Mouse (Mus musculus) stomach, embryonic 15.5 days (tissue): ENCODE measurements around the gene Rarb. TPM values are rescaled to one million over a fixed set of nuclear protein-coding genes. Genes with fewer than 3 reads are reported as not detected.
A peak's percentile ranks its signal among the peaks of the same experiment; 100 is the strongest.

Source experiments
- ATAC-seq: fragments of 200-750 bp; cut with Nextera tagmentation; 2 replicates; pipeline ENCODE4 v1.8.0; 2017; ENCODE audit warnings: low read depth, moderate number of reproducible peaks, moderate TSS enrichment; ENCODE audit not compliant: insufficient read depth, low FRiP score
- H3K27ac ChIP-seq: fragments of 300-500 bp; sonication (generic); 2 replicates; pipeline ENCODE4 v1.5.1; 2015; ENCODE audit warnings: mild to moderate bottlenecking, inconsistent platforms
- H3K27me3 ChIP-seq: fragments of 300-500 bp; sonication (generic); replicated peaks from 2 replicates; pipeline ENCODE4 v1.6.1; 2015; ENCODE audit warnings: inconsistent platforms
- H3K36me3 ChIP-seq: fragments of 300-500 bp; sonication (generic); 2 replicates; pipeline ENCODE4 v1.6.1; 2015; ENCODE audit warnings: inconsistent platforms
- H3K4me1 ChIP-seq: fragments of 300-500 bp; sonication (generic); 2 replicates; pipeline ENCODE4 v1.6.1; 2015; ENCODE audit warnings: inconsistent platforms
- H3K4me2 ChIP-seq: fragments of 300-500 bp; sonication (generic); 2 replicates; pipeline ENCODE4 v1.6.1; 2015; ENCODE audit warnings: mild to moderate bottlenecking, inconsistent platforms
- H3K4me3 ChIP-seq: fragments of 300-500 bp; sonication (generic); replicated peaks from 2 replicates; pipeline ENCODE4 v1.5.1; 2015; ENCODE audit warnings: inconsistent platforms
- H3K9ac ChIP-seq: fragments of 300-500 bp; sonication (generic); 2 replicates; pipeline ENCODE4 v1.6.1; 2015; ENCODE audit warnings: inconsistent platforms
- H3K9me3 ChIP-seq: fragments of 300-500 bp; sonication (generic); 2 replicates; pipeline ENCODE4 v1.6.1; 2016; ENCODE audit warnings: inconsistent platforms
- WGBS: fragments of 180-500 bp; shearing (Covaris S2); methylation state at CpG from one replicate; pipeline ENCODE4 v1.1.7; 2015; 5-methylcytosine and 5-hydroxymethylcytosine counted together
- polyA plus RNA-seq: library from polyadenylated mRNA; unstranded; fragments of >200 nt; fragmentation: Nextera tagmentation; extraction: Ambion mirVana; gene quantifications from 2 replicates; pipeline ENCODE4 v1.2.1, GENCODE M21; 2015

Rarb gene
- polyA plus RNA-seq, 1 experiment from 2014 or later, result 20.4 TPM

DNA sequence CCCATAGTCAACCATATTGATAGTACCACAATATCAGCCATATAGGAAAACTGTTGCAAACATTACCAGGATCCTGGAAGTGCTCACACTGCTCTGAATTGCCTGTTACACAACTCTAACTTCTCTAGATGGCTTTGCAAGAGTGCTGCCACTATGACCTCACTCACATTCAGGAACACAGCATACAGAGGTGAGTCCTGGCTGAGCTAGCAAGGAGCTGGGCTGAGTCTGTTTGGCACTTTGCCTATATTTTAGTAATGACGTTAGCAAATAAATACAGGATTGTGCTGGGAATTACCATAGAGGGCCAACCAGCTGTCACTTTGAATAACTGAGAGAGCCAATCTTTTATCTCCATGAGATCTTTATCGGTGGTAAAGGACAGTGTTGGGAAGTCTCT, 86.9 kb downstream of the Rarb start:
- WGBS, result 35% methylated on average over 2 of the region's 2 CpGs
- no peak for ATAC-seq

DNA sequence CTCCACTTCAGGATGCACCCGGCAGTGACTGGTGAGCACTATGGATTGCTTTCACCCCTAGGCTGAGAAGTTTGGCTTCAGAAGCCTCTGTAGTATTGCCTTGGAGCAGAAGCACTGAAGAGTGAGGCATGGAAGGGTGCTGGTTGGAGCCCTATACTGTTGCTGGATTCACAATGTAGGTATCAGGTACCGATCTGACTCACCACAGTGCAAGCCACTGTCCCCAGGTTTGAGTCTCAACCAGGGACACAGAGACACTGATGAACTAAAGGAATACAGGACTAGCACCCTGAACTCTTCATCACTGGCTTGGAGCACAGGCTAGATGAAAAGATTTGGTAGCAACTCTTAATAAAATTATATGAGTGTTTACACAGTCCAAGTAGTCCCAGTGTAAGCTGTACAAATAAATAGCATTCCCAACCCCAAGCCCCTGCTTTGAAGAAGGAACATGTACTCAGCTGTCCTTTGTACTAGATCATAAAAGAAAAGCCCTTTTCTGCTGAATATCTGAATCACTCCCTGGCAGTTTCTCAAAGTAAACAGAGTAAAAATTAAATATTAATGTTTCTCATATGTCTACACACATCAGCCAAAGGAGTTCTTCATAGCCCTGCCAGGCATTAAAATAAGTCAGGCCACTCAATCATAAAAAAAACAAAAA, 90.6 kb downstream of the Rarb start:
- no peaks in the 10 kb centered on the region for H3K36me3 ChIP-seq
- H3K4me3 ChIP-seq, result no peak overlapping the region
- H3K9ac ChIP-seq, result no peak overlapping the region
- 0 out of 2 replicates have a peak, but pooled peaks cover under 1% of the 10 kb centered on the region for H3K4me1 ChIP-seq
- no peak overlapping the region for H3K4me2 ChIP-seq
- no peaks in the 10 kb centered on the region for H3K9me3 ChIP-seq
- 0 out of 2 replicates have a peak overlapping the region, but pooled peaks have one; percentile 11 for H3K27ac ChIP-seq
- ATAC-seq, result peak; percentile 56; the same call in 1 of the 2 replicates
- 68% methylated on average over 2 of the region's 2 CpGs for WGBS
- no peaks in the 10 kb centered on the region for H3K27me3 ChIP-seq

More for the DNA sequence above, 86.9 kb downstream of the Rarb start:
- Histone ChIP-seq H3K4me2 (no peak overlapping the region), H3K27ac (no peak overlapping the region), H3K4me3 (no peak overlapping the region), H3K9ac (no peak overlapping the region), H3K4me1 (peaks cover 19% of the 10 kb centered on the region), H3K36me3 (no peaks in the 10 kb centered on the region), H3K9me3 (no peaks in the 10 kb centered on the region), H3K27me3 (no peaks in the 10 kb centered on the region)

DNA sequence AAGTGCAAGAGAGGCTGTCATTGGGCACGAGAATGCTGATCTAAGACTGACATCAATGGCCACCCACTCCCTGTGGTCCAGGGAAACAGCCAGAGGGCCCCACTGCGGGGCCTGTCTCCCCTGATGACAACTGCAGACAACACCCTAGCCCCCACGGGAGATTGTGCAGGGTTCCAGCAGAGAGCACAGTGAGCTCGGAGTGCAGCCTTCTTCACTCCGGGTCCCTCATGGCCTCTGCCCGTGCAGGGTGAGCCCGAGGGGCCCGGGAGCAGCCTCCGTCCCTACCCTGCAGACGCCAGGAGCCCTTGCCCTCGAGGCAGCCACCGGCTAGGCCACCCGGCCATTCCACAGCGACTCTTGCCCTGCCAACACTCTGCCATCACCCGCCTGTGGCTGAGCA, 95.0 kb downstream of the Rarb start:
- Histone ChIP-seq H3K9me3 (no peaks in the 10 kb centered on the region), H3K4me2 (no peak overlapping the region), H3K4me3 (no peak overlapping the region), H3K27ac (no peak overlapping the region), H3K27me3 (no peaks in the 10 kb centered on the region), H3K36me3 (no peaks in the 10 kb centered on the region), H3K4me1 (no peaks in the 10 kb centered on the region), H3K9ac (no peak overlapping the region)
- no peak for ATAC-seq
- 86% methylated on average over 15 of the region's 15 CpGs for WGBS

DNA sequence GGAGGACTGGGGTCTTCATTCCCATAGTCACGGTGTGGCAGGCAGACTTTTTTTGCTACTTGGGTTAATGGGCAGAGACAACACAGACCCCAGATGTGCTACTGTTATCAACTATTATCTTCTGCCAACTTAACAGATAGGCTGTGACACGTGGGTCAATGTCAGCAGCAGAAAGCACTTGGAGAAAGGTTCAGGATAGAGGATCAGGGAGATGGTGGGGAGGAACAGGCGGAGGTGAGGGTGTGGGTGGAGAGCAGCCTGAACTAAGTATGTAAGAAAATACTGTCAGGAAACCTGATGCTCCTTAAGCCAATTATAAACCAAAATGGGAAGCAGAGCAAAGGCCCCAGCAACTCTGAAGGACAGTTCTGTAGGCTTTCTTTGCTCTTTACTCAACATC, 101.1 kb downstream of the Rarb start:
- 56% methylated on average over 3 of the region's 3 CpGs for WGBS
- no peak overlapping the region for H3K9ac ChIP-seq
- H3K4me3 ChIP-seq, result no peak overlapping the region
- H3K36me3 ChIP-seq, result no peaks in the 10 kb centered on the region
- no peaks in the 10 kb centered on the region for H3K27me3 ChIP-seq
- no peaks in the 10 kb centered on the region for H3K4me1 ChIP-seq
- ATAC-seq, result no peak
- no peak overlapping the region for H3K27ac ChIP-seq
- no peak overlapping the region for H3K4me2 ChIP-seq
- H3K9me3 ChIP-seq, result no peaks in the 10 kb centered on the region

DNA sequence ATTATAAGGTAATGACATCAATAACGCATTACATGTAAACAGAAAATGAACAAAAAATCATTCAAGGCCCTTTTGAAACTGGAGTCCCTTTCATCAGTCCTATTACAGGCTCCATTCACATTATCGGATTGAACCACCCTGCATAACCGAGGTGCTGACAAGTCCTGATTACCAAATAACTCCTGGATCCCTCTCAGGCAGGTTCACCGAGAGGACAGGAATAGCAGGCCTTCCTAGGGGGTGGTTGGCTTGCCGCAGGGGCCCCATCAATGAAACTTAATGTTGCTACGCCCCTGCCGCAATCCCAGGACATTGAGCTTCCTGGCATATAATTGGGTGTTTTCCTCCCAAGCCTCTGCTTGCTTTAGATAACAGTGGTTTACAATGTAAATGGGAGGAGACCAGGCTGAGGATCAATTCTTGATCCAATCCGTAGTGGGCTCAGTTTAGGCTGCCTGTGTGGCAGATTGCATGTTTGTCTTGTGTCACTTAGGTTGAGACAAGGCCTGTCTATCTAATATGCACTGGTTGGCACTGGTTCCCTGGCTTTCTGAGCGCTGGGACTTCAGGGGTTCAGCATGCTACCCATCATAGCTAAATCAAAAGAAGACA, 104.5 kb downstream of the Rarb start:
- Histone ChIP-seq H3K9me3 (no peaks in the 10 kb centered on the region), H3K36me3 (no peaks in the 10 kb centered on the region), H3K4me1 (no peaks in the 10 kb centered on the region), H3K27ac (no peak overlapping the region), H3K4me3 (no peak overlapping the region), H3K27me3 (no peaks in the 10 kb centered on the region), H3K9ac (no peak overlapping the region), H3K4me2 (no peak overlapping the region)
- 44% methylated on average over 9 of the region's 9 CpGs for WGBS
- peak; percentile 65; the same call in 1 of the 2 replicates for ATAC-seq

DNA sequence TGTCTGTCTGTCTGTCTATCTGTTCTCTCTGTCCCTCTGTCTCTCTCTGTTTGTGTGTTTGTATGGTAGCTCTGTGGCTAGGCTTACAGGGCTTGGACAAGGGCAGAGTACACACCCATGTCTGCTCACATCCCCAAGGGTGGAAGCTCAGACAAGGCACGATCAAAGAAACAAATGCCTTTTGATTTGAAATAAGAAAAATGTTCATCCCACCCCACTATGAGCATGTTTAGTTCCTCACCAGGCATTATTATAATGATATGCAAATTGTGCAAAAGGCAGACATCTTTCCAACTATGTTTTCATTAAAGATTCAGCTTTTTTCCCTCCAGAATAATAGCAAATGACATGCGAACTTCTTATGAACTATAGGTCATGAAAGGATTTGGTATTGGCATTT, 105.2 kb downstream of the Rarb start:
- 60% methylated on average over 2 of the region's 2 CpGs for WGBS

DNA sequence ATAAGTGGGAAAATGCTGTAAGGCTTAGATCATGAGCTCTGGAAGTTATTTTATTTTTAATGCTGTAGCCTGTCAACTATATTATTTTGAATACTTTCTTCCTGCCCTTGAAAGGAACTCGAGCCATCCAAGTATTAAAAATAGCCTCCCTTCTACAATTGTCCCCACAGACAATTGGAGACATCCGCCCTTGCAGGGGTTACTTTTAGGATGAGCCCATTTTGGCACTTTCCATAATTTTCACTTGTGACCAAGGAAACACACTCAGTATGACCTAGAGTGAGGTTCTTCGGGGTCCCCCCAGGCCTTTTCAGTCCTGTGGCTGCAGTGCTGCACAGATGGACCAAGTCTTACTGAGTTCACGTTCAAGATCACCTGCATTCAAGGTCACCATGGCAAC, 119.7 kb downstream of the Rarb start:
- H3K36me3 ChIP-seq, result no peaks in the 10 kb centered on the region
- H3K4me3 ChIP-seq, result no peak overlapping the region
- ATAC-seq, result no peak
- WGBS, result 76% methylated on average over 4 of the region's 4 CpGs
- H3K27ac ChIP-seq, result no peak overlapping the region
- H3K9me3 ChIP-seq, result no peaks in the 10 kb centered on the region
- H3K27me3 ChIP-seq, result no peaks in the 10 kb centered on the region
- H3K4me2 ChIP-seq, result no peak overlapping the region
- no peaks in the 10 kb centered on the region for H3K4me1 ChIP-seq
- no peak overlapping the region for H3K9ac ChIP-seq

More for the DNA sequence above, 105.2 kb downstream of the Rarb start:
- Histone ChIP-seq H3K27me3 (no peaks in the 10 kb centered on the region), H3K4me1 (no peaks in the 10 kb centered on the region), H3K36me3 (no peaks in the 10 kb centered on the region), H3K9ac (no peak overlapping the region), H3K27ac (no peak overlapping the region), H3K4me3 (no peak overlapping the region), H3K9me3 (no peaks in the 10 kb centered on the region), H3K4me2 (no peak overlapping the region)
- ATAC-seq, result no peak

DNA sequence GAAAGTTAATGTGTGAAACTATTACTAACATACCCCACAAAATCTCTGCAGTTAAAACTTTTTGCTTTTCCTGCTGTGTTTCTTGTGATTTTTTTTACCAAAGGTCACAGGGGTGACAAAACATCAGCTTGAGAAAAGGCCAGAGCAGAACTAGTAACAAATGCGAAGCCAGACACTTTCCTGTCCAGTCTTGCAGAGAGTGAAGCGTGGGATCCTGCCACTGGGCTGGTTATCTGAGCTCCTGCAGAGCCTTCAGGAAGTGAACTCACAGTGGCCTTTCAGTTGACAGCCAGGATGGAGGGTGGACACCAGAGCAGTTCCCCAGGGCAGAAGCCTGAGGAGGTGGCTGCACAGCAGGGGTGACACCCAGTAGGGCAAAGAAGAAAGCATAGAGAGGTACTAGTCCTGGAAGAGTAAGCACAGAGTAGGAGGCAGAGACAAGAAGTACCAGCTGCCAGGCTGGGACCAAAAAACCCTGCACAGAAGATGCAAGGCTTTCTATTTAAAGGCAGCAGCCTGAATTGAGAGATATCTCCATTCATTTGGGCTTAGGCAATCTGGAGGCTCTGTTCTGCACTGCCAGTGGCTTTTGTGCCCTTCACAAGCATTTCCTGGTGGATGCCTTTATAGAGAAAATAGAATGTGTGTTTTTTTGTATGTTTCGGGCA, 123.4 kb downstream of the Rarb start:
- Histone ChIP-seq H3K9ac (no peak overlapping the region), H3K4me3 (no peak overlapping the region), H3K9me3 (no peaks in the 10 kb centered on the region), H3K27me3 (no peaks in the 10 kb centered on the region), H3K4me1 (no peaks in the 10 kb centered on the region), H3K27ac (no peak overlapping the region), H3K4me2 (no peak overlapping the region), H3K36me3 (no peaks in the 10 kb centered on the region)
- ATAC-seq, result no peak
- WGBS, result 58% methylated on average over 3 of the region's 3 CpGs

DNA sequence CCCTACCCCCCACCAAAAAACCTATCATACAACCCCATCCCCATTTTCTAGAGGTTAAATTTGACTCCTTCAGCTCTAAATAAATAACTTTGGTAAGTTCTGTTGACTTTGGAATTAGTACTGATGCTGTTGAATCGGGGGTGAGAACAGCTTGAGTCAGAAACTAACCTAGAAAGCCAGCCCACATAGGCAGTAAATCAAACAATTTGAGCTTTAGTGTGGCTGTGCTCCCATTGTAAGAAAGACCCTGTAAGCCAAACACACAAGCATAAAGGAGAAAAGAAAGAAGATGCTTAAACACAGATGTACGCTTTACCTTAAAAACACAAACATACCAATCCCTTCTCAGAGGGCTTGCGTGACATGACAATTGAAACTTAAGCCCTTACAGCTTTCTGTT, 140.6 kb downstream of the Rarb start:
- no peaks in the 10 kb centered on the region for H3K4me1 ChIP-seq
- no peaks in the 10 kb centered on the region for H3K36me3 ChIP-seq
- WGBS, result 55% methylated on average over 3 of the region's 3 CpGs
- no peak overlapping the region for H3K9ac ChIP-seq
- H3K27ac ChIP-seq, result no peak overlapping the region
- H3K4me3 ChIP-seq, result no peak overlapping the region
- H3K4me2 ChIP-seq, result no peak overlapping the region
- no peaks in the 10 kb centered on the region for H3K27me3 ChIP-seq
- ATAC-seq, result no peak; the same call in 1 of the 2 replicates
- H3K9me3 ChIP-seq, result no peaks in the 10 kb centered on the region

DNA sequence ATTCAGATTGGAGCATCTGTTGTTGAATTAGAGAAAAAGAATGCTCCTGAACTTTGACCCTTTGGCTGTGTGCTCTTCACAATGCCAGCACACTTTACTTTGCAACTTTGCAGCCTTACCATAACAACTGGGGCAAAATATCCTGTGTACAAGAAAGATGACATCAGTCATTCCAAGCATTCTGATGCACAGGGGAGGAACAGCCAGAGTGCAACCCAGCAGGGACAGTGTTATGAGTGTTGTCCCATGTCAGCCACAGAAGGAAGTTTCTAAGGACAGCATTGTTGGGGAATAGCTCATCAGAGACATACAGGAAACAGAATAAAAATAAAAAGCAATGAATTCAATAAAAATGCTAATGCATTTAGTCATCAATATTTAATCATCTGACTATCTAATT, 141.9 kb downstream of the Rarb start:
- ATAC-seq, result no peak
- no peak overlapping the region for H3K27ac ChIP-seq
- no peaks in the 10 kb centered on the region for H3K27me3 ChIP-seq
- H3K4me2 ChIP-seq, result no peak overlapping the region
- no peak overlapping the region for H3K9ac ChIP-seq
- H3K36me3 ChIP-seq, result no peaks in the 10 kb centered on the region
- no peaks in the 10 kb centered on the region for H3K9me3 ChIP-seq
- no peak overlapping the region for H3K4me3 ChIP-seq
- no peaks in the 10 kb centered on the region for H3K4me1 ChIP-seq

DNA sequence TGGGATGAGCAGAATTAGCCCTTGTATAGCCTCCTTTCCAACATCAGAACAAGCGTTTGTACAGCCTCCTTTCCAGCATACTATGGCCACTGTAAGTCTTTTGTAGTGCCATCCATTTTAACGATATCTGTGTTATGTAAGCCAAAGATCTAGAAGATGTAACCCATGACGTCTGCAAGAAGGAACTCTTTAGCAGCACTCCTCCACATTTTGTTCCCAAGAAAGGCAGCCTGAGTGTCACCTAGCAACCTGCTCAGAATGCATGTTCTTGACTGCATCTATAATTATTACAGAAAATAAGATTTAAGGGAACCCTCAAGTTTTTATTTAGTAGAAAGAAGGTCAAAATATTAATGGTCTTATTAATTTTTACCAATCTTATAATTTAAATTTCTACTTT, 148.4 kb downstream of the Rarb start:
- Histone ChIP-seq H3K4me1 (no peaks in the 10 kb centered on the region), H3K36me3 (no peaks in the 10 kb centered on the region), H3K9me3 (no peaks in the 10 kb centered on the region), H3K27ac (no peak overlapping the region), H3K4me2 (no peak overlapping the region), H3K9ac (no peak overlapping the region), H3K4me3 (no peak overlapping the region), H3K27me3 (no peaks in the 10 kb centered on the region)
- WGBS, result 84% methylated on average over 3 of the region's 3 CpGs
- ATAC-seq, result no peak

DNA sequence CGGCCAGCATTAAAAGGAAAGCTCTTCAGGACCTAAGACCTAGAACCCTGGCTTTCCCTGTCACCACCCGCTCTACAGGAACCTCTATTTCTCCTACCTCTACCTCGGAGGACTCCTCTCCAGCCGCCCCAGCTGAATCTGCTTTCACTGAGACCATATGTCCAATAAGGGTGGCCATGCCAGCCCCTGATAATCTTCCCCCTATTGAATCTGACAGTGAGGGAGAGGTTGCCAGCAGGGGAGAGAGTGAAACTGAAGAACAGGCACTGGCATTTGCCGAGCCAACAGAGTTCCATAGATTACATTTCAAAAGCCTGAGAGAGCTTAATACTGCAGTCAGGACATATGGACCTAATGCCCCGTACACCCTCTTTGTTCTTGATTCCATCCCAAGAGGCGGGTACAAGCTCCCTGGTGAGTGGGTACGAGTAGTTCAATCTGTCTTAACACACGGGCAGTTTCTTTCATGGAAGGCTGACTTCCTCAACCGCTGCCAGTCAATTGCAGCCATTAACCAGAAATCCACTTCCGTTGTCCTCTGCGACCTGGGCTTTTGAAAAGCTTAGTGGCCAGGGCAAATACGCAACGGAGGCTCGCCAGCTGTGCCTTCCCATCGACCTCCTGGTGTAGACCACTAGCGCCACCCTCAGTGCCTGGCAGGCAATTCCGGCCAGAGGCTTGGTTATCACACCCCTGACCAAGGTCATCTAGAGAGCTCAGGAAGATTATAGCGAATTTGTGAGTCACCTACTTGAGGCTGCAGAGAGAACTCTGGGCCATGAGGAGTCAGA, 179.6 kb downstream of the Rarb start:
- ATAC-seq, result no peak
- no peaks in the 10 kb centered on the region for H3K9me3 ChIP-seq

More for the DNA sequence above, 179.6 kb downstream of the Rarb start:
- Histone ChIP-seq H3K27ac (no peak overlapping the region), H3K4me3 (no peak overlapping the region), H3K36me3 (no peaks in the 10 kb centered on the region), H3K27me3 (no peaks in the 10 kb centered on the region), H3K4me2 (no peak overlapping the region), H3K4me1 (no peaks in the 10 kb centered on the region), H3K9ac (no peak overlapping the region)
- WGBS, result 89% methylated on average over 19 of the region's 19 CpGs
